In the genomic region with DNA sequence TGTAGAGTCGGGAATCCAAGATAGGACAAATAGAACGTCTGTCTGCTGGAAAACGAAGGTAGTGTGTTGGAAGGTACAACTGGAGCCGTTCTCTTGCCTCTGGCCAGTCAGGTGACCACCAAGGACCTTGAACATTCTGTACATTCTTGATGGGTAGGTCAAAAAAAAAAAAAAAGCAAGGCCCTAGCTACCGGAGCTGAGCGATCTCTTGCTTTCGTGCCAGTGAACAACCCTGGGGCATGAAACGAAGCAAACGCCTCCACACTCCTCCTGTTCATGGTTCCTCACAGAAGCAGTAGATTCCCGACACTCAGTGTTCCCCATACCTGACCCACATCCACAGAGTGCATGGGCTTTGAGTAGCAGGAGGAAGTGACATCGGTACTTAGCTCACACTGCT, we compare ENCODE assay signal across 11 mouse cellular contexts. TPM values are rescaled to one million over a fixed set of nuclear protein-coding genes. Genes with fewer than 3 reads are reported as not detected.
"Had no signal": no experiment of that assay in that cellular context is flagged by ENCODE, and none has a peak within 500 bp of the region (broad histone marks: within the 10 kb centered on the region; RNA-seq: fewer than 3 reads in every experiment).

No protein-coding gene starts in this region.

- H3K9ac ChIP-seq: limb, embryonic 12.5 days; liver, embryonic 14.5 days; neural tube, embryonic 15.5 days had no signal

- H3K27ac ChIP-seq: hindbrain, postnatal 0 days; kidney, postnatal 0 days; limb, embryonic 12.5 days; liver, embryonic 14.5 days; neural tube, embryonic 15.5 days had no signal

- H3K4me3 ChIP-seq: limb, embryonic 12.5 days; neural tube, embryonic 15.5 days had no signal

- H3K27me3 ChIP-seq: limb, embryonic 12.5 days; neural tube, embryonic 15.5 days had no signal

- H3K36me3 ChIP-seq: limb, embryonic 12.5 days had no signal

- H3K9me3 ChIP-seq: limb, embryonic 12.5 days; neural tube, embryonic 15.5 days had no signal

RNA-seq across cellular contexts. Expression of a gene that starts 21.8 kb away (rescaled TPM):
- polyA plus RNA-seq: liver, embryonic 14.5 days; lung, adult 2 months; myocyte; small intestine, adult 2 months had no signal

RNA-seq across cellular contexts. Expression of a gene that starts 54.4 kb away (rescaled TPM):
- polyA plus RNA-seq: intestine, embryonic 14.5 days; kidney, postnatal 0 days; limb, embryonic 12.5 days; midbrain, embryonic 14.5 days; myocyte; neural tube, embryonic 11.5 days had no signal
